Mouse (Mus musculus) C2C12 (cell line): ENCODE measurements around the gene Ptpn9. TPM values are rescaled to one million over a fixed set of nuclear protein-coding genes. Genes with fewer than 3 reads are reported as not detected.

ENCODE experiments used
- H3K27me3 ChIP-seq: one replicate; pipeline ENCODE4 v1.6.1; 2011; ENCODE audit not compliant: control insufficient read depth, insufficient read depth, insufficient read length
- H3K36me3 ChIP-seq: one replicate; pipeline ENCODE4 v1.6.1; 2011; ENCODE audit not compliant: control insufficient read depth, insufficient read depth
- H3K4me3 ChIP-seq: one replicate; pipeline ENCODE4 v1.5.1; 2011; ENCODE audit warnings: mild to moderate bottlenecking, control low read depth; ENCODE audit not compliant: poor library complexity, insufficient read depth, severe bottlenecking
- H3K79me2 ChIP-seq: one replicate; pipeline ENCODE4 v1.6.1; 2011; ENCODE audit not compliant: control insufficient read depth, insufficient read depth
- H3K79me3 ChIP-seq: one replicate; pipeline ENCODE4 v1.6.1; 2011; ENCODE audit warnings: low read depth, control low read depth
- H3ac ChIP-seq: one replicate; pipeline ENCODE3; 2011; ENCODE audit warnings: low read depth; ENCODE audit not compliant: control insufficient read depth, insufficient read length
- CEBPB ChIP-seq: IDR thresholded peaks from one replicate; pipeline ENCODE4 v1.6.1; 2011; ENCODE audit warnings: low read depth, mild to moderate bottlenecking, control low read depth, moderate library complexity
- CTCF ChIP-seq: IDR thresholded peaks from one replicate; pipeline ENCODE4 v1.5.1; 2011; ENCODE audit not compliant: control insufficient read depth, insufficient read depth, insufficient read length
- FOSL1 ChIP-seq: IDR thresholded peaks from one replicate; pipeline ENCODE4 v1.8.0; 2011; ENCODE audit warnings: mild to moderate bottlenecking, low read length; ENCODE audit not compliant: poor library complexity, insufficient read depth, severe bottlenecking
- MAX ChIP-seq: IDR thresholded peaks from one replicate; pipeline ENCODE4 v1.6.1; 2011; ENCODE audit warnings: mild to moderate bottlenecking, control low read depth
- MYOD1 ChIP-seq: IDR thresholded peaks from one replicate; pipeline ENCODE4 v1.6.1; 2011; ENCODE audit warnings: low read depth; ENCODE audit not compliant: control insufficient read depth, insufficient read length
- MYOG ChIP-seq: IDR thresholded peaks from one replicate; pipeline ENCODE4 v1.6.1; 2011; ENCODE audit not compliant: control insufficient read depth, insufficient read length; ENCODE audit errors: extremely low read depth
- USF1 ChIP-seq: IDR thresholded peaks from one replicate; pipeline ENCODE4 v1.6.1; 2011; ENCODE audit warnings: low read depth, mild to moderate bottlenecking, control low read depth, moderate library complexity
- polyA plus RNA-seq: library from polyadenylated mRNA; unstranded; fragments of >200 nt; fragmentation: generic; extraction: Trizol; gene quantifications from one replicate; pipeline ENCODE4 v1.2.1, GENCODE M21; 2012; ENCODE audit warnings: missing spikeins

Ptpn9 gene
- polyA plus RNA-seq, 1 experiment: 22.2 TPM

DNA sequence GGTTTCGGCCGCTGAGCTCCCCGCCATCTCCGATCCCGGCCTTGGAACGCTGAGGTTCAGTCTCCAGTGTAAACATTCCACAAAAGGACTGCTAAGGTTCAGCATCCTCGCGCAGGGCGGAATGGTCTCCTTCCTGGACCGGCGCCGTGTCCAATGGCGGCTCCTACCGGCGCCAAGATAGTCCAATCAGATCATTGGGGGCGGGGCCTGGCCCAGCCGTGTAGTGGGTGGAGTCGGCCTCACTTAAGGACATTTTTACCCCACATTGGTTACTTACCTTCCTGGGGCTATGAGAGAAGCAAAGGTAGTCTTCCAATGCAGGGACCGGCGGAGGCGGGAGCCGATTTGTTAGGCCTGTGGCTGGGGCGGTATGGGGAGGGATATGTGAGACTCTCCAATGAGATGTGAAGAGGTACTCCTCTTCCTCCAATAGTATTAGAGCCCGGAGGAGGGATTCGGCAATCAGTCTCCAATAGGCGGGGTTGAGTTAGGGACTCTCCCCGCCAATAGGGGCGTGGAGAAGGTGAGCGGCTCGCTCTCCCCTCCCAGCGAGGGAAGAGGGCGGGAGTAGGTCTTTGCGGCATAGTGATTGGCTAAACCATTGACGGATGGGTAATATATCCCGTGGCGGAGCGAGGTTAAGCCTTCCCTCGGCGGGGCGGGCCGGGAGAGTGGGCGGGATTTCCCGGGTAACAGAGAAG lies 81.1 kb downstream of the Ptpn9 start:
- Histone ChIP-seq H3K4me3 (peak overlapping the region; percentile 64), H3K79me2 (peaks cover 50% of the 10 kb centered on the region), H3K27me3 (no peaks in the 10 kb centered on the region), H3ac (peak overlapping the region; percentile 48), H3K36me3 (no peaks in the 10 kb centered on the region), H3K79me3 (peaks cover 37% of the 10 kb centered on the region)
- TF ChIP-seq CEBPB (no peak), FOSL1 (no peak), CTCF (no peak), MYOG (no peak), USF1 (no peak), MAX (no peak), MYOD1 (no peak)

DNA sequence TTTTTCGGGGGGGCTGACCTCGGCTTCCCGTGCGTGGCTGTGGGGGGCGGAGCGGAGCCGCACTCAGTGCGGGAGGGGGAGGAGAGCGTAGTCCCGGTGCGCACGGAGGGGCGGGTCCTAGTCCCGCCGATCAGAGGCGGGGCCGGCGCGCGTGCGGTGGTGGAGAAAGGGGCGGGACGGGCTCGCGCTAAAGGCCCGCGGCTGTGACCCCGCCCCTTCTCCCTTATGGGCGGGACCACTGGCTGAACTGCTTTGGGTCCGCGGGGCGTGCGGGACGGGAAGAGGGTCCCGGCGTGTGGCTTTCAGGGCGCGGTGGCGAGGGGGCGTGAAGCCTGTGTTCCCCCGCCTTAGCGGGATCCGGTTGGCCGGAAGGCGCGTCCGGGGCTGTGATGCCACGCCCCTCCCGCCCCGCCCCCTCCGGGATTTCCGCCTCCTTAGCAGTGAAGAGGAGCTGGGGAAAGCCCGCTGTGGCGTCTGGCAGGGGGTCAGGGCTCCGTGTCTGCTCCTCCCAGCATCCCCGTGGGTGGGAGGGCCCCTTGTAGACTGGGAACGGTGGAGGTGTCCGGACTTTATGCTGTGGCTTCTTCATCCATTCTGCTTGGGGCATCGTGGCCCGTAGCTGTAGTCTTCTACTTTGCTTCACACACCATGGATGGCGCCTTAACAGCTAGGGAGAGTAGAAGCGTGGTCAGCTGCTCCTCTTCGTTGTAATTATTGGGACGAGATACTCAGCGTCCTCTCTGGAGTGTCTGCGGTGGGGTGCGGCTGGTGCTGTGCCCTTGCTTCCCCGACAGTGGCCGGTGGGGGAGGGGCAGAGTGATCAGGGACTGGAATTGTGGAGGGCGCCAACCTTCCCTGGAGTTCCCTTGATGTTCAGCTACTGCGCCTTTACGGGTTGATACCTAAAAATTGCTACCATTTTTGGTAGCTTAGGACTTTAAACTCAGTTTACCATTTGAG lies 82.3 kb downstream of the Ptpn9 start:
- Histone ChIP-seq H3K27me3 (no peaks in the 10 kb centered on the region), H3ac (peak overlapping the region; percentile 98), H3K36me3 (peaks cover 6% of the 10 kb centered on the region), H3K4me3 (peak overlapping the region; percentile 64), H3K79me3 (peaks cover 46% of the 10 kb centered on the region), H3K79me2 (peaks cover 61% of the 10 kb centered on the region)
- TF ChIP-seq CTCF (no peak), MAX (no peak), FOSL1 (no peak), USF1 (no peak), MYOD1 (no peak), MYOG (no peak), CEBPB (no peak)

DNA sequence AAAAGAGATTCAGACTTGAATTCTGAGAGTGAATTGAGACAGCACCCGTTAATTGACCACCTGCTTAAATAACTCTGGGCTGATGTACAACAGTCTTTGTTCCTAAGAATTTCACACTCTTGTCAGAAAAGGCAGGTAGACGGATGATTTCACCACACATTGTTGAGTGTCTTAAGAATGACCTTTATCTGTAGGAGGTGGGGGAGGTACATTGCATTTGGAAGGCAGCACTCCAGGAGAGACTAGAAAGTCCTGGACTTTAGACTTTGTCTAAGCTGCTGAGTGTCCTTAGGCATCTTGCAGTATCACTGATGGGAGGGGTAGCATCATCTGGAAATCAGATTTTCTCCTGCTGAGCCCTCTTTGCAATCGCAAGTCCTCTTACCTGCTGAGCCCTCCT lies 87.5 kb downstream of the Ptpn9 start:
- peaks cover 97% of the 10 kb centered on the region for H3K79me2 ChIP-seq
- peaks cover 24% of the 10 kb centered on the region for H3K36me3 ChIP-seq
- H3K4me3 ChIP-seq: no peak overlapping the region
- H3K79me3 ChIP-seq: peaks cover 69% of the 10 kb centered on the region
- TF ChIP-seq MYOG: no peak
- no peak for TF ChIP-seq MYOD1
- no peak for TF ChIP-seq CTCF
- TF ChIP-seq FOSL1: no peak
- no peak for TF ChIP-seq CEBPB
- no peak for TF ChIP-seq USF1
- no peak for TF ChIP-seq MAX
- H3K27me3 ChIP-seq: no peaks in the 10 kb centered on the region
- H3ac ChIP-seq: no peak overlapping the region

Other genes starting within 250 kb of the Ptpn9 start
- 0.37 TPM for gene Lingo1, start 198.5 kb upstream of the Ptpn9 start, polyA plus RNA-seq
- 0.04 TPM for gene Odf3l1, start 130.2 kb upstream of the Ptpn9 start, polyA plus RNA-seq
- 42.8 TPM for gene Cspg4, start 129.9 kb upstream of the Ptpn9 start, polyA plus RNA-seq
- 5.7 TPM for gene Snx33, start 66.6 kb upstream of the Ptpn9 start, polyA plus RNA-seq
- gene Imp3, start 57.4 kb upstream of the Ptpn9 start, polyA plus RNA-seq: 122 TPM
- gene Snupn, start 44.0 kb upstream of the Ptpn9 start, polyA plus RNA-seq: 7.7 TPM
- 16.6 TPM for gene Sin3a, start 77.1 kb downstream of the Ptpn9 start, polyA plus RNA-seq
- gene Man2c1, start 135.8 kb downstream of the Ptpn9 start, polyA plus RNA-seq: 28.5 TPM
- 2.7 TPM for gene Neil1, start 153.4 kb downstream of the Ptpn9 start, polyA plus RNA-seq
- 80.9 TPM for gene Commd4, start 163.4 kb downstream of the Ptpn9 start, polyA plus RNA-seq
- gene Trcg1, start 241.6 kb downstream of the Ptpn9 start, polyA plus RNA-seq: not detected